Mouse (Mus musculus): ENCODE results near the gene Rbl1.

DNA sequence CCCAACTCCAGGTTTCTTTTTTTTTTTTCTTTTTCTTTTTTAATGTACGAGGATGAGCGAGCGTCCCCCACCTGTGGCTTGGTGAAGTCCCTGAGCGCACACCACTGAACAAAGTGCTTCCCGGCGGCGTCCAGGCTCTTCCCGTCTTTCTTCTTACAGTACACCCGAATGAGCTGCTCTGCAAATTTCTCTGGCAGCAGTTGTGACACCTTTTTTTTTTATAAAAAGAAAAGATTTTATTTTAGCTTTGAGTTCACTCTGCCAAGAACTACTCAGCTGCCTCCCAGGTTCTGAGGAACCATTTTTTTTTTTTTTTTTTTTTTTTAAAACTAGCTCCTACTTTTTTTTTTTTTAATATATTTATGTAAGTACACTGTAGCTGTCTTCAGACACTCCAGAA lies 102.7 kb downstream of the Rbl1 start:
- no peak for TF ChIP-seq POLR2A (IDR thresholded peaks at IDR 0.05; ENCODE audit: control insufficient read depth, extremely low read depth, insufficient read depth, low read length, poor library complexity)
- TF ChIP-seq CTCF (IDR thresholded peaks at IDR 0.05; ENCODE audit: borderline replicate concordance, control insufficient read depth, extremely low read depth, insufficient read depth, low read length, poor library complexity), result no peak

Measured in thymus, adult 2 months (tissue).